Mouse (Mus musculus): ENCODE data around the gene Scrg1. TPM values are rescaled to one million over a fixed set of nuclear protein-coding genes. Genes with fewer than 3 reads are reported as not detected.

The Scrg1 gene
- polyA plus RNA-seq, 1 experiment: 1.0 TPM

DNA sequence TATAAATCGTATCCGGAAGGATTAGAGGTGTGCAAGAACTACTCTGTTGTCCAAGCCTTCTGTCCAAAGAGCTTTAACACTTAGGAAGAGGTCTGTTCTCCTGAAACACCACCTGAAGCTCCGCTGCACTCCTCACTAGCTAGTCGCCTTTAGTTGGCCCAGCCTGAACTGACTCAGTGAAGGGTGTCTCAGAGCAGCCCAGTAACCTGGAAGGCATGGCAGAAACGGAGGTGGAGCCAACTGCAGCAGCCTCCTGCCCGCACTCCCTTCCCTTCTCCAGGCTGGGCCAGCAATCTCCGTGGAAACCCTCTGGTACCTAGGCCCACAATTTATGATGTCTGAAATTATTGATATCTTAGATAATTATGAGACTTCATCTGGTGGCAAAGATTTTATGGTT, 5.0 kb upstream of the Scrg1 start:
- Histone ChIP-seq H3K27ac (ENCODE audit: insufficient read depth, low read length) (no peak overlapping the region), H3K4me1 (ENCODE audit: control insufficient read depth, insufficient read depth, low read length) (no peaks in the 10 kb centered on the region), H3K4me3 (ENCODE audit: insufficient read depth, low read length) (no peak overlapping the region)
- TF ChIP-seq CTCF (IDR thresholded peaks at IDR 0.05; ENCODE audit: borderline replicate concordance, insufficient read depth, low read length): no peak
- TF ChIP-seq POLR2A (IDR thresholded peaks at IDR 0.05; ENCODE audit: low read depth, low read length): no peak

DNA sequence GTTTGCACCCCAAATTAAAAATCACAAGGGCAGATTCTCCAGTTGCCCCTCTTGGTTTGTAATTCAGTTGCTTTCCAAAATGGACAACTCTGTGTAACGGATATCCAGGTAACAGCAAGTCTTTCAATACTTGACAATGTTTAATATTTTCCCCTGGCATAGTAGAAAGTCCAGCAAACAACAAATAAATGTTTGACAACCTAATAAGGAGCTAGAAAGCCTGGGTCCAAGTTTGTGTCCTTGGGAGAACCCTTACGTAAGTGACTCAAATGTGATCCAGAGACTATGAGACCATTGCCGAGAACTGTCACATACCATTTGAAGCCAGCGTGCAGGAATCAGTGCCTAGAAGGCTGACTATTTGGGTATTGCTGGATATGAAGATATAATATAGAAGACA, 3.8 kb upstream of the Scrg1 start:
- TF ChIP-seq POLR2A (IDR thresholded peaks at IDR 0.05; ENCODE audit: low read depth, low read length): no peak
- no peak for TF ChIP-seq CTCF (IDR thresholded peaks at IDR 0.05; ENCODE audit: borderline replicate concordance, insufficient read depth, low read length)
- no peak overlapping the region for H3K4me3 ChIP-seq (ENCODE audit: insufficient read depth, low read length)
- H3K27ac ChIP-seq (ENCODE audit: insufficient read depth, low read length): no peak overlapping the region
- H3K4me1 ChIP-seq (ENCODE audit: control insufficient read depth, insufficient read depth, low read length): no peaks in the 10 kb centered on the region

DNA sequence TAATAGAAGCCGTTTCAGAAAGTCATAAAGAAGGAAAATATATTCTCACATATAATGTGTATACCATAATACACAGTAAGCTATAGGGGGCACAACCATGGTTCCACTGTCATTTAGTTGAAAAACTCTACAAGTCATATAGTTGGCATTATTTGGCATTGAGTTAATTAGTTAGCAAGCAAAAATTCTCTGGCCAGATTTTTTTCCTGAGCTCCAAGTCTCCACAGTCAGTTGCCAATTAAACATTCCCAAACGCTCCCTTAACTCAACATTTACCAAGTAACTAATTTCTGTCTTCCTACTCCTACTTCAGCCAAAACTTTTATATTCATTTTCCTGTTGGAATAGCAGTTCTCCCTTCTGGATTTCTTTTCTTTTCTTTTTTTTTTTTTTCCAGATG, 2.4 kb upstream of the Scrg1 start:
- Histone ChIP-seq H3K4me1 (ENCODE audit: control insufficient read depth, insufficient read depth, low read length) (no peaks in the 10 kb centered on the region), H3K27ac (ENCODE audit: insufficient read depth, low read length) (no peak overlapping the region), H3K4me3 (ENCODE audit: insufficient read depth, low read length) (no peak overlapping the region)
- TF ChIP-seq CTCF (IDR thresholded peaks at IDR 0.05; ENCODE audit: borderline replicate concordance, insufficient read depth, low read length) (no peak), POLR2A (IDR thresholded peaks at IDR 0.05; ENCODE audit: low read depth, low read length) (no peak)

DNA sequence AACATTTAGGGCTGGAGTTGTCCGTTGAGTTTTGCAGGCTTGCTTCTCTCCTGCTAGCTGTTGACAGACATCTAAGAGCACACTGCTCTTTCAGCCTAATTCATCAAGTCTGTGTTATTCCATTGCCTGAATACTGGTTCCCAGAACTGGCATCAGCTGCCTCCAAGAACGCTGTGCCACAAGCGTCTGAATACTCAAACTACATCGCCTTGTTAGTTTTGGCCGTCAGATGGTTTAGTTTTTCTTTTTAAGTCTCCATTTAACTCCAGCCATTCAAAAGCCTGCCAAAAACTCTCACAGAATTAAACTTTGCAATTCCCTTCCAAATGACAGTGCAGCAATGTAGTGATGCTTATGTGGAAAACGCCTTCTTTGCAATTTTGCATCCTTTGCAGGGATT, 1.4 kb downstream of the Scrg1 start:
- H3K4me3 ChIP-seq (ENCODE audit: insufficient read depth, low read length): no peak overlapping the region
- H3K4me1 ChIP-seq (ENCODE audit: control insufficient read depth, insufficient read depth, low read length): no peaks in the 10 kb centered on the region
- TF ChIP-seq POLR2A (IDR thresholded peaks at IDR 0.05; ENCODE audit: low read depth, low read length) (no peak), CTCF (IDR thresholded peaks at IDR 0.05; ENCODE audit: borderline replicate concordance, insufficient read depth, low read length) (no peak)
- no peak overlapping the region for H3K27ac ChIP-seq (ENCODE audit: insufficient read depth, low read length)

DNA sequence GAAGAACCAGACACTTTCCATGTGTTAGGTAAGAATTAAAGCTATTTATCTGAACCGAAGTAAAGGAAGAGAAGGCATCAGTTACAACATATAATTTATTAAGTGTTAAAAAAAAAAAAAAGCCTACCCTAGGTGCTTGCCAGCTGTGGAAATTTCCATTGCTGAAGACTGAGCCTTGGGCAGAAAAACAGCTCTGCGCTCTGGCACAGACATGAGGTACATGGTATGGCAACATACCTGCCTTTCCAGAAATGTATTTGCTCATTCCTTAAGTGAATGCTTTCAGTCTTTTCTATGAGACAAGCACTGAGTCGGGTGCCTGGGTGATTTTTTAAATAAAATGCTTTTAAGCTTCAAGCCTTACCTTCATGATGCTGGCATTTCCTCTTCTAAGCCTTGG, 2.2 kb downstream of the Scrg1 start:
- TF ChIP-seq POLR2A (IDR thresholded peaks at IDR 0.05; ENCODE audit: low read depth, low read length) (no peak), CTCF (IDR thresholded peaks at IDR 0.05; ENCODE audit: borderline replicate concordance, insufficient read depth, low read length) (no peak)
- no peak overlapping the region for H3K4me3 ChIP-seq (ENCODE audit: insufficient read depth, low read length)
- no peak overlapping the region for H3K27ac ChIP-seq (ENCODE audit: insufficient read depth, low read length)
- H3K4me1 ChIP-seq (ENCODE audit: control insufficient read depth, insufficient read depth, low read length): no peaks in the 10 kb centered on the region

DNA sequence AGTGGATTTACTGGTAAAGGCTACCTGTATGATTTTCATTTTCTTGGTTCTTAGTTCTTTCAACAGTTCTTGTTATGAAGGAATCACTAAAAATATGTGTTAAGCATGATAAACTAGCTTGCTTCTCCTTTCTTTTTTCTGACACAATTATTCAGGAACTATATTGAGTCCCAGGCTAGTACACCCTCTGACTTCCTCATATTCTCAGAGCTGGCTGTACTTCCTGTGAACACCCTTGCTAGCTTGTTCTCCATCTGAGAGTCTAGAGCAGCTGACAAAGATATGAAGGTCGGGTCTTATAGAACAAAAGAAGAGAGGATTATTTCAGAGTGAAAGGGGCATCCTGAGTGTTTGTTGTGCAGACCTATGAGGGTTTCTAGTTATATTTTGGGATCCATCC, 7.1 kb downstream of the Scrg1 start:
- H3K4me1 ChIP-seq (ENCODE audit: control insufficient read depth, insufficient read depth, low read length): no peaks in the 10 kb centered on the region
- TF ChIP-seq POLR2A (IDR thresholded peaks at IDR 0.05; ENCODE audit: low read depth, low read length): no peak
- no peak for TF ChIP-seq CTCF (IDR thresholded peaks at IDR 0.05; ENCODE audit: borderline replicate concordance, insufficient read depth, low read length)
- no peak overlapping the region for H3K4me3 ChIP-seq (ENCODE audit: insufficient read depth, low read length)
- H3K27ac ChIP-seq (ENCODE audit: insufficient read depth, low read length): no peak overlapping the region

DNA sequence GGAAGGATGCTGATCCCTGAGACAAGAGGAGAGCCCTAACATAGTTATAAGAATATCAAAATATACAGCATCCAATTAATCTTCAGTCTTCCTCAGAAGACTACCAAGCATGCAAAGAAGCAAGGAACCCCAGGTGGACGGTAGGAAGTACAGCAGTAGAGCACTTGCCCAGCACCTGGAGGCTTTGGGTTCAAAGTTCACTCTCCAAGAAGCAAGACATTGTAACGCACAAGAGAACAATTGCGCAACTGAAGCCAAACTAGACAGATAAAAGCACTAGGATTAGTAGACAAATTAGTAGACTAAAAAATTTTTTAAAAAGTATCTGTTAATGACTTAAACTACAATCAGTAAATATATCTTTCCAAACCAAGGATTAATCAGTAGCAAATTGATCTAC, 8.0 kb downstream of the Scrg1 start:
- no peak for TF ChIP-seq CTCF (IDR thresholded peaks at IDR 0.05; ENCODE audit: borderline replicate concordance, insufficient read depth, low read length)
- TF ChIP-seq POLR2A (IDR thresholded peaks at IDR 0.05; ENCODE audit: low read depth, low read length): no peak
- Histone ChIP-seq H3K4me1 (ENCODE audit: control insufficient read depth, insufficient read depth, low read length) (no peaks in the 10 kb centered on the region), H3K4me3 (ENCODE audit: insufficient read depth, low read length) (no peak overlapping the region), H3K27ac (ENCODE audit: insufficient read depth, low read length) (no peak overlapping the region)

DNA sequence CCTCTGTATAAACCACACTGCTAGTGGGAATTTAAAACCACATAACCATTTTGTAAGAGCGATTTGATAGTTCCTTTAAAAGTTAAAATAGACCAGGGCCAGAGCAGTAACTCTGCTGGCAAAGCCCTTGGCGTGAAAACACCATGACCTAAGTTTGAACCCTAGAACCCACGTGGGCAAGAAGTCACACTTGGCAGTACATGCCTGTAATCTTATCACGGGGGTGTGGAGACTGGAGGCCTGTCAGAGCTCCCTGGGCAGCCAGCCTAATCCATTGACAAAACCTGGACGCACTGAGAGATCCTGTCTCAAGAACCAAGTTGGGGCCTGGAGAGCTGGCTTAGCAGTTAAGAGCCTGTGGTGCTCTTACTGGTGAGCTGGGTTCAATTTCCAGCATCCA, 12.9 kb downstream of the Scrg1 start:
- Histone ChIP-seq H3K27ac (ENCODE audit: insufficient read depth, low read length) (no peak overlapping the region), H3K4me3 (ENCODE audit: insufficient read depth, low read length) (no peak overlapping the region), H3K4me1 (ENCODE audit: control insufficient read depth, insufficient read depth, low read length) (no peaks in the 10 kb centered on the region)
- TF ChIP-seq POLR2A (IDR thresholded peaks at IDR 0.05; ENCODE audit: low read depth, low read length) (no peak), CTCF (IDR thresholded peaks at IDR 0.05; ENCODE audit: borderline replicate concordance, insufficient read depth, low read length) (no peak)

DNA sequence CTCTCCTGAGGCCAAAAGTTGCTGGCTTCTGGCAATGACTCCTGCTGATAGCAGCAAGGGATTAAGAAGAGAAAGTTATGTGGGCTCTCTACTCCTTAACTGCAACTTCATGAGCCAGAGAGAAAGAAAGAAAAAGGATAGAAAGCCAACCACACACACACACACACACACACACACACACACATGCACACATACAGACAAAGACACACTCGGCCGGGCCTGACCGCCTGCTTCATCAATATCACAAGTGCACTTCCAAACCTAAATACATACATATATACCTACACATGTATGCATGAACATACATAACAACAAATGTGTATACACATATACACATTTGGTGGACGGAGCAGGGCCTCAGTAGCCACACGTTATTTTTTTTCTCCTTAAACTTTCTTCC, 15.1 kb downstream of the Scrg1 start:
- H3K27ac ChIP-seq (ENCODE audit: insufficient read depth, low read length): no peak overlapping the region
- H3K4me3 ChIP-seq (ENCODE audit: insufficient read depth, low read length): no peak overlapping the region
- H3K4me1 ChIP-seq (ENCODE audit: control insufficient read depth, insufficient read depth, low read length): no peaks in the 10 kb centered on the region
- TF ChIP-seq CTCF (IDR thresholded peaks at IDR 0.05; ENCODE audit: borderline replicate concordance, insufficient read depth, low read length) (no peak), POLR2A (IDR thresholded peaks at IDR 0.05; ENCODE audit: low read depth, low read length) (no peak)

DNA sequence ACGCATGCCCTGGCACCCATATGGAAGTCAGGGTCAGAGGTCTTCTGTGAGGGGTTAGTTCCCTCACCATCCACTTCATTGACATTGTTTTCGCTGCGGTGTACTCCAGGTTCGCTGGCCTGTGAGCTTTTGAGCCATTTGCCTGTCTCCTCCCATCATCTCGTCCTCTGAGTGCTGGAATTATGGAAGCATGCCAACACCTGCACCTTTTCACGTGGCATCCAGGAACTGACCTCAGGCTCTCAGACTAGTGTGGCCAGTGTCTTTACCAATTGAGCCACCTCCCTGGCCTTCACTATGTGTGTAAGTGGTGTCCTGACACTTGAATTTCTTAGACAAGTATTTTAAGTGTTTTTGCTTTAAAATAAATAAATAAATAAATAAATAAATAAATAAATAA, 18.0 kb downstream of the Scrg1 start:
- Histone ChIP-seq H3K27ac (ENCODE audit: insufficient read depth, low read length) (no peak overlapping the region), H3K4me1 (ENCODE audit: control insufficient read depth, insufficient read depth, low read length) (no peaks in the 10 kb centered on the region), H3K4me3 (ENCODE audit: insufficient read depth, low read length) (no peak overlapping the region)
- TF ChIP-seq POLR2A (IDR thresholded peaks at IDR 0.05; ENCODE audit: low read depth, low read length) (no peak), CTCF (IDR thresholded peaks at IDR 0.05; ENCODE audit: borderline replicate concordance, insufficient read depth, low read length) (no peak)

DNA sequence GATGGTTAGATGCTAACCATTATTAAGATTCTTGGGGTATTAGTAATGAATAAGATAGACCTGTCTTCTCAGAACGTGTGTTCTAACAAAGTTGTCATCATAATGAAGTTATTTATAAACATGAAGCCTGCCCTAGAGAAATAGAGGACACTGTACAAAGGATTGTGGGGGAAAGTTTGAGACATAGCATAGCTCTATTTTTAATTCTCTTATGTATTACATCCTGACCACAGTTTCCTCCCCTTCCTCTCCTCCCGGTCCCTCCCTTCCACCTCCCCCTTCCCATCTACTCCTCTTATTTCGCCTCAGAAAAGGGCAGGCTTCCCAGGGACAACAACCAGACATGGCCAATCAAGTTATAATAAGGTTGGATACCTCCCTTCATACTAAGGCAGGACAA, 22.7 kb downstream of the Scrg1 start:
- Histone ChIP-seq H3K4me3 (ENCODE audit: insufficient read depth, low read length) (no peak overlapping the region), H3K4me1 (ENCODE audit: control insufficient read depth, insufficient read depth, low read length) (no peaks in the 10 kb centered on the region), H3K27ac (ENCODE audit: insufficient read depth, low read length) (no peak overlapping the region)
- TF ChIP-seq POLR2A (IDR thresholded peaks at IDR 0.05; ENCODE audit: low read depth, low read length): no peak
- no peak for TF ChIP-seq CTCF (IDR thresholded peaks at IDR 0.05; ENCODE audit: borderline replicate concordance, insufficient read depth, low read length)

Data from embryonic fibroblast, embryonic 13.5 days (primary cell).